8 mouse cellular contexts compared by ENCODE assay signal in genomic region chr7:130475970-130476369, GRCm38 (mm10). TPM values are rescaled to one million over a fixed set of nuclear protein-coding genes. Genes with fewer than 3 reads are reported as not detected.
DNase-seq lines count a peak whose midpoint lies in the region; ATAC-seq and TF ChIP-seq lines count a peak whose summit lies in the region.

No protein-coding gene starts in this region.

- peak; percentile 98 for TF ChIP-seq CTCF in layer of hippocampus, adult 2 months (conservative IDR thresholded peaks at IDR 0.05)
- peak; percentile 96 for TF ChIP-seq CTCF in lung, embryonic 14.5 days (IDR thresholded peaks at IDR 0.05; ENCODE audit: low read depth)

- no peaks in the 10 kb centered on the region for H3K27me3 ChIP-seq in lung, embryonic 14.5 days (ENCODE audit: insufficient read depth, low read length)

- peak; percentile 47 for DNase-seq in gastrocnemius, adult 18-20 months (ENCODE audit: low spot score)
- DNase-seq in gastrocnemius, adult 8-10 months (ENCODE audit: low spot score in 2 of 2) = no peak
- DNase-seq in brain, adult 2 months (ENCODE audit: low read depth, low spot score) = peak; percentile 82
- DNase-seq in heart, postnatal 36 days = peak; percentile 22 to 38
- peak; percentile 61 to 74 for DNase-seq in layer of hippocampus, adult 2 months (ENCODE audit: low spot score in 2 of 2)
- peak; percentile 88 for DNase-seq in lung, embryonic 14.5 days
- DNase-seq in retina, postnatal 1 day = peak; percentile 62

- H3K4me3 ChIP-seq in layer of hippocampus, adult 2 months = no peak overlapping the region
- H3K4me3 ChIP-seq in lung, embryonic 14.5 days (ENCODE audit: low read depth, low read length) = no peak overlapping the region

- no peak overlapping the region for H3K27ac ChIP-seq in layer of hippocampus, adult 2 months
- no peak overlapping the region for H3K27ac ChIP-seq in lung, embryonic 14.5 days (ENCODE audit: low read depth)

- no peaks in the 10 kb centered on the region for H3K4me1 ChIP-seq in lung, embryonic 14.5 days (ENCODE audit: insufficient read depth)

- H3K4me2 ChIP-seq in lung, embryonic 14.5 days = no peak overlapping the region

- intact Hi-C loops in heart, postnatal 36 days (cut with DNase I) = loop anchor here (1.0 to 5.0 kb wide), 4 partner anchors 84 to 823 kb away; no protein-coding TSS in a partner anchor

- ATAC-seq in erythroblast, adult 5-6 weeks (replicated peaks; ENCODE audit: low FRiP score, poor library complexity, severe bottlenecking) = 0 out of 2 replicates have a peak, but pooled peaks have one; percentile 61
- peak; percentile 85 for ATAC-seq in lung, embryonic 14.5 days (ENCODE audit: insufficient read depth)

- H3K9me3 ChIP-seq in lung, embryonic 14.5 days (ENCODE audit: low read depth, low read length) = no peaks in the 10 kb centered on the region

- peaks cover 15% of the 10 kb centered on the region for H3K36me3 ChIP-seq in lung, embryonic 14.5 days (ENCODE audit: insufficient read depth)

- WGBS in lung, embryonic 14.5 days = 29% methylated on average over 2 of the region's 2 CpGs

- H3K9ac ChIP-seq in lung, embryonic 14.5 days = no peak overlapping the region

RNA-seq across cellular contexts. Expression of gene Ate1, which starts 44.2 kb away (rescaled TPM):
- 10 to 100 TPM; 37.1 to 39.8 TPM for total RNA-seq in gastrocnemius, adult 18-20 months (2021)
- total RNA-seq in gastrocnemius, adult 8-10 months (2022) = 10 to 100 TPM; 42.2 to 46.4 (median 44.6) TPM
- total RNA-seq in erythroblast, adult 5-6 weeks (2015; ENCODE audit: low replicate concordance) = 11.5 and 23.6 TPM in 2 replicates
- total RNA-seq in erythroblast, adult 5-6 weeks (2017; ENCODE audit: low replicate concordance) = 15.5 and 16.4 TPM in 2 replicates
- total RNA-seq in heart, postnatal 36 days (2021) = 10 to 100 TPM; 30.5 to 32.9 TPM
- total RNA-seq in layer of hippocampus, adult 2 months (2021) = 10 to 100 TPM; 71.0 to 72.3 TPM
- polyA plus RNA-seq in lung, embryonic 14.5 days (2014; fragmentation: Nextera tagmentation; extraction: Ambion mirVana) = 70.6 and 72.9 TPM in 2 replicates

Comparison
In these comparisons a context has a peak if more than half of its experiments do, and no peak if none do; other contexts are left out.
1. DNase-seq: peak in gastrocnemius, adult 18-20 months (single experiment), brain, adult 2 months (single experiment), heart, postnatal 36 days (2 of 2), layer of hippocampus, adult 2 months (2 of 2), lung, embryonic 14.5 days (single experiment) and retina, postnatal 1 day (single experiment); none in gastrocnemius, adult 8-10 months (0 of 2).